Mouse (Mus musculus) erythroblast, embryonic 14.5 days (primary cell): ENCODE measurements around the gene Mapkbp1. TPM values are rescaled to one million over a fixed set of nuclear protein-coding genes. Genes with fewer than 3 reads are reported as not detected.

Experiments used
- H3K27me3 ChIP-seq: 2 replicates; pipeline ENCODE4 v1.6.1; 2012; ENCODE audit warnings: inconsistent platforms; ENCODE audit not compliant: control insufficient read depth
- H3K36me3 ChIP-seq: 2 replicates; pipeline ENCODE4 v1.6.1; 2012; ENCODE audit warnings: mild to moderate bottlenecking, inconsistent platforms; ENCODE audit not compliant: control insufficient read depth
- H3K4me1 ChIP-seq: 2 replicates; pipeline ENCODE4 v1.6.1; 2012; ENCODE audit warnings: inconsistent platforms; ENCODE audit not compliant: control insufficient read depth
- H3K4me3 ChIP-seq: replicated peaks from 2 replicates; pipeline ENCODE3; 2012; ENCODE audit warnings: moderate library complexity, mild to moderate bottlenecking, inconsistent platforms
- H3K9me3 ChIP-seq: 2 replicates; pipeline ENCODE4 v1.6.1; 2012; ENCODE audit warnings: low read length, inconsistent platforms, mixed read lengths; ENCODE audit not compliant: control insufficient read depth
- GATA1 ChIP-seq: IDR thresholded peaks from 2 replicates; pipeline ENCODE4 v1.6.1; 2012; ENCODE audit warnings: low read length, inconsistent platforms, mixed read lengths
- TAL1 ChIP-seq: IDR thresholded peaks from 3 replicates; pipeline ENCODE4 v1.6.1; 2012; ENCODE audit warnings: low read length, inconsistent platforms, mixed read lengths
- polyA plus RNA-seq: library from polyadenylated mRNA; stranded (reverse); fragments of >175 nt; gene quantifications from 2 replicates; pipeline ENCODE4 v1.2.3, GENCODE M21; 2012

Gene Mapkbp1
- polyA plus RNA-seq, 1 experiment, result 0.02 TPM

DNA sequence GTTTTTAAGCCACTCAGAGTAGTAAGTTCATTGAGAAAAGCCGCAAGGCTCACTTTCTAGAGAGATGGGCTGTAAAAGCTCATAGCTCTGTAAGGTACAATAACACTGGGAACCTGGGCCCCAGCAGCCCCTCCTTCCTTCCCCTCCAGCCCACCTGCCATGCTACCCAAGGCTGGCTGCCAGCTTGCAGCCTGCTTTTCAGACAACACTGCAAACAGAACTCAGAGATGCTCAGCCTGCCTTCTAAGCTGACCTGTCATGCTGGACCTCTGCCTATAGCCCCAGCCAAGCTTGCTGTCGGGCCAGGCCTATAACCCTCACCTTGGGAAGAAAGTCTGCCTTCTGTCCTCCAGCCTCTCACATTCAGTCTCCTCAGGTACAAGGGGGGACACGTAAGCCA lies 72.2 kb downstream of the Mapkbp1 start:
- Histone ChIP-seq H3K36me3 (peaks cover 13% of the 10 kb centered on the region), H3K27me3 (no peaks in the 10 kb centered on the region), H3K9me3 (no peaks in the 10 kb centered on the region), H3K4me1 (peaks cover 9% of the 10 kb centered on the region), H3K4me3 (no peak overlapping the region)
- no peak for TF ChIP-seq GATA1
- TF ChIP-seq TAL1, result no peak

DNA sequence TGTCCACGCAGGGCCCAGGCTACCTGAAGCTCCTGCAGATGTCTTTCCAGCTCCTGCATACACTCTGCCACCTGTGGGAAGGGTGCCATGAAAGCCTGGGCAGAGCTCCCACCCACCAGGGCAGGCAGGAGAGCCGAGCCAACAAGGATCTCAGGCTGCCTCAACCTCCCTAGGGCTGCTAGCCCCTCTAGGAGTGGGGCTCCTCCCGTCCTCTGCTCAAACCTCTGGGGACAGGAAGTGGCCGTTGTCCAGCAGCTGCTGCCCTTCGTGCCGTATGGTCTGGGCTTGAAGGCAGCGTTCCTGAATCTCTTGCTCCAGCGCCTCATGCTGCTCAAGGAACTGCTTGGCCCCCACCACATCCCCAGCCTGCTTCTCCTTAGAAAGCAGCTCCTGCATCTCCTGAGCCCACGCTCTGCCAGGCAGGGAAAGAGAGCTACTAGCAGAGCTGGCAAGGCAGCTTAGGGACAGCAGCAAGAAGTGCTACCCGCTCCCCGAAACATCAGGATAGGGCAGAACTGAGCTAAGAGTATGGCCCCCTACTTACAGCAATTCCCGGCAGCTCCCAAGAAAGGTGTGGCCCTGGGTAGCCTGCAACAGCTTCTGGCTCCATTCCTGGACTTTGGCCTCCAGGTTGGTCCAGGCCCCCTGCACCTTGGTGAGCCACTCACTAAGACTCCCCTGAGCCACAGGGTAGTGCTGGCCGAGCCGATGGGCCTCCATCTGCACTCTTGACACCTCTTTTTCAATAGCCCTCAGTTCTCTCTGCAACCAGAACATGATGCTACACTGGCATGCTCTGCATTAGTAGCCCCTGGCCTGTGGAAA lies 74.2 kb downstream of the Mapkbp1 start:
- Histone ChIP-seq H3K4me1 (peaks cover 9% of the 10 kb centered on the region), H3K27me3 (no peaks in the 10 kb centered on the region), H3K9me3 (no peaks in the 10 kb centered on the region), H3K4me3 (no peak overlapping the region), H3K36me3 (peaks cover 5% of the 10 kb centered on the region)
- no peak for TF ChIP-seq TAL1
- TF ChIP-seq GATA1, result no peak

DNA sequence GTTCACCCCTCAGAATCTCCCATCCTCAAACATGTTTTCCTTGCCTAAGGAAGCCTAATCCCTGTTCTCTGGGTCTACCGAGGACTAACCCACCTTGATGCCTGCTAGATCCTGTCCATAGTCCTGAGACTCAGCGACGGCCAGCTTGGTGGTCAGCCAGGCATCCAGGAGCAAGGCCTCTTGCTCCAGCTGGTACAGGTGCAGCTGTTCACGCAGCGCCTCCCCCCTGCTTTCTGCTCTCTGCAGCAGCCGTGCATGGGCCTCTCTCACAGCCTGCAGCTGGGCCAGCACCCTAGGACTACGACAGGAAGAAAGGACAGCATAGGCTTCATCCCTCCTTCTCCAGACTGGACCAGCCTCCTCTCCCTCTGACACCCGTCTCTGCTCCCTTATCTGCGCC lies 75.7 kb downstream of the Mapkbp1 start:
- no peaks in the 10 kb centered on the region for H3K9me3 ChIP-seq
- TF ChIP-seq GATA1, result no peak
- no peak for TF ChIP-seq TAL1
- H3K36me3 ChIP-seq, result no peaks in the 10 kb centered on the region
- H3K4me1 ChIP-seq, result peaks cover 9% of the 10 kb centered on the region
- no peaks in the 10 kb centered on the region for H3K27me3 ChIP-seq
- H3K4me3 ChIP-seq, result no peak overlapping the region

DNA sequence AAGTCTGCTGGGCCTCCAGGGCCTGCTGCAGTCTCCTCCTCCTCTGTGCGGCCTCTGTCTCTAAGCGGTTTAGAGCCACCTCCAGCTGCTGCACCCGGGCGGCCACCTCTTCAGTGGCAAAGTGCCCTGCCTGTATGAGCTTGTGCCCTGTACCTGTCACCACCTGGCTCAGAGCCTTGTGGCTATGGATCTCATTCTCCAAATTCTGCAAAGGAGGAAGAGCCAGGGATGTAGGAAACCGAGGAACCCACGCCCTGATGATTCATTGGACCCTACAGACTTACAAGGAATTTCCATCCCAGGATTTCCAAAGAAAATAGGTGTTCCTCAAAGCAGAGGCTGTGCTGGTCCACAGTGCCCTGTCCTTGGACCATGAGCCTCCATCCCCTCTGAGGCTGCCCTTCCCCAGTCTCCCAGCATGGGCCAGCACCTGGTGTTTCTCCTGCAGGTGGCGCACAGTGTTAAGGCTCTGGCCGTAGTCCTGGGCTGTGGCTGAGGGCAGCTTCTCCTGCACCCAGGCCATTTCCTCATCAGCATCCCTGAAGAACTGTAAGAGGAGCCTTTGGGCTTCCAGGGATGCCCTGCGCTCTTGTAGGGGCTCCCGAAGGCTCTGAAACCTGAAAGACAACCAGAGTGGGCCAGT lies 77.3 kb downstream of the Mapkbp1 start:
- TF ChIP-seq GATA1, result no peak
- TF ChIP-seq TAL1, result no peak
- Histone ChIP-seq H3K36me3 (no peaks in the 10 kb centered on the region), H3K4me3 (no peak overlapping the region), H3K4me1 (peaks cover under 1% of the 10 kb centered on the region; the same call in 1 of the 2 replicates), H3K9me3 (no peaks in the 10 kb centered on the region), H3K27me3 (no peaks in the 10 kb centered on the region)

DNA sequence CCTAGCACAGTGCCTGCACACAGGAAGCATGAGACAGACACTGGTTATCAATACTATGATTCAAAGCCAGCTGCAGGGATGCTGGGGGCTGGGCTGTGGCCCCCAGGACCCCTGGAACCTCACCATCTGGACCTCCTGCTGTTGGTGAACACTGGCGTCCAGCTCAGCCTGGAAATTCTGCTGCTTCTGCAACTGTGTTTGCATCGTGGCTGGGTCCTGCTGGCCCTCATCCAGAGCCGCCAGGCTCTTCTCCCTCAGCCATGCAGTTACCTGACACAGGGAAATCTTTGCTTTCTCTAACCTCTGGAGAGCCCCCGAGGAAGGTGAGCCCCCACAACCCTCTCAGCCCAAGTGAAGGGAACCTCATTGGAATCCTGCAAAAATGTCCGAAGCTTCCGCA lies 78.9 kb downstream of the Mapkbp1 start:
- TF ChIP-seq GATA1, result no peak
- TF ChIP-seq TAL1, result no peak
- H3K4me1 ChIP-seq, result no peaks in the 10 kb centered on the region
- no peaks in the 10 kb centered on the region for H3K9me3 ChIP-seq
- no peaks in the 10 kb centered on the region for H3K27me3 ChIP-seq
- no peaks in the 10 kb centered on the region for H3K36me3 ChIP-seq
- no peak overlapping the region for H3K4me3 ChIP-seq

DNA sequence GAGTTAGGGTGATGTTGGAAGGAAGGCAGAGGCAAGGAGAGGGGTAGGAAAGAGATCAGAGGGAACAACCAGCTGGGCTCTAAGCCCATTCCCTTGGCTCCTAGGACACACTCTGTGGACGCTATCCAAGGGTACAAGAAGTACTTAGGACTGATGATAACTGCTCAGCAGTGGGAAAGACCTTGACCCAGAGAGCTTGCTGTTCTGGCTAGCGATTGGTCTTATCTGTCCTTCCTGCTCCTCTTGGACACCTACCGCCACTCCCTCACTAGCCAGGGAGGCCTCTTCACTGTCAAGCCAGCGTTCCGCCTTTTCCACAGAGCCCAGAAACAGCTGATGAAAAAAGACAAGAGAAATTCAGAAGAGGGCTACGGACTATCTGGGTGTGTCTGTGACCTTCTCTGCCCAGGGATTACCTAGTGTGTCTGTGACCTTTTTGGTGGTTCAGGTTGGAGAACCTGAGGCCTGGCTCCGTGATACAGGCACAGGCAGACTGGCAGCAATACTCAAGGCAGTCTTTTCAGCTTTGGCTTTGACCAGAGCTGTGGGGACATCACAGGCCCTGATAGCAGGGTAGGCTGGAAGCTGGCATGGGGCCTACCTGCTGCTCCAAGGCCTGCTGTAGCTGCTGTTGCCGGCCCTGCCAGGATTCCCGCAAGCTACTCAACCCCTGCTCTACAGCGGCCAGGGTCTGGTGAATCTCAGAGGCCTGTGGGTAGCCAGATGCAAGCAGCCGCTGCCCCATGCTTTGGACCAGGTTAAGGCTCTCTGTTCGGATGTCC lies 82.5 kb downstream of the Mapkbp1 start:
- H3K27me3 ChIP-seq, result no peaks in the 10 kb centered on the region

DNA sequence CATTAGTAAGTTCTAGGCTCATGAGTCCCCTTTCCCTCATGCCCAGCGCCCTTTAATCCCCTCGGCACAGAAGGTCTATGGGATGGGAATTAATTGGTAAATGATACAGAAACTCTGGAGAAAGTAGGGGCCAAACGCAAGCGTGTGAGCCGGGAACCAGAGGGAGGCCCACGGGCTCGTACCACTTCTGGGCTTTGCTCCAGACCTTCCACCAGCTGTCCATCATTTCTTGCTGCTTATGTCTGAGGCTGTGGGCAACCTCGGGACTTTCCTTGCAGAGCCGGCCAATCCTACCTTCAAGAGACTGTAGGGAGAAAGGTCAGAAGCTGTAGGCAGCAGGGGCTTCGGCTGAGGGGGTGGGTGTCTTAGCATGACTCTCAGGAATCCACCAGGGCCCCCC lies 83.4 kb downstream of the Mapkbp1 start:
- TF ChIP-seq GATA1, result no peak
- TF ChIP-seq TAL1, result no peak
- H3K4me3 ChIP-seq, result no peak overlapping the region
- no peaks in the 10 kb centered on the region for H3K36me3 ChIP-seq
- H3K9me3 ChIP-seq, result no peaks in the 10 kb centered on the region
- H3K27me3 ChIP-seq, result no peaks in the 10 kb centered on the region
- H3K4me1 ChIP-seq, result no peaks in the 10 kb centered on the region

More for the DNA sequence above, 82.5 kb downstream of the Mapkbp1 start:
- TF ChIP-seq GATA1, result no peak
- TF ChIP-seq TAL1, result no peak
- Histone ChIP-seq H3K4me1 (no peaks in the 10 kb centered on the region), H3K9me3 (no peaks in the 10 kb centered on the region), H3K36me3 (no peaks in the 10 kb centered on the region), H3K4me3 (no peak overlapping the region)

DNA sequence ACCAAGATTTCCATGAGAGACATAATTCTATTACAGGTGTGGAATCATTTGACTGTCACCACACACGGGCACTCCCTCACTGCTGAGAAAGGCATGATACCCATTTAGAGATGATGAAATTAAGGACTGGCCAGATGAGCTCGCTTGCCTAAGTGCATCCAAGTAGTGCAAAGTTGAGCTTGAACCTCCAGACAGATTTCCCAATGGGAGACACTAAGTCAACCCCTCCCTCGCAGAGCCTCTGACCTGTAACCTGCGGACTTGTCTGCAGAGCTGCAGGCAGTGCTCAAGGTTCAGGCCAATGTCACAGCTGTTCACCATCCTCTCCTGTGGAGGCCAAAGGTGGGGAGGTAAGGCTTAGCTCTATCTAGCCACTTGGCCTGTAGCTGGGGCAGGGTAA lies 86.3 kb downstream of the Mapkbp1 start:
- H3K4me1 ChIP-seq, result no peaks in the 10 kb centered on the region
- no peak overlapping the region for H3K4me3 ChIP-seq
- no peaks in the 10 kb centered on the region for H3K36me3 ChIP-seq
- H3K9me3 ChIP-seq, result no peaks in the 10 kb centered on the region
- H3K27me3 ChIP-seq, result no peaks in the 10 kb centered on the region
- TF ChIP-seq TAL1 (no peak), GATA1 (no peak)

DNA sequence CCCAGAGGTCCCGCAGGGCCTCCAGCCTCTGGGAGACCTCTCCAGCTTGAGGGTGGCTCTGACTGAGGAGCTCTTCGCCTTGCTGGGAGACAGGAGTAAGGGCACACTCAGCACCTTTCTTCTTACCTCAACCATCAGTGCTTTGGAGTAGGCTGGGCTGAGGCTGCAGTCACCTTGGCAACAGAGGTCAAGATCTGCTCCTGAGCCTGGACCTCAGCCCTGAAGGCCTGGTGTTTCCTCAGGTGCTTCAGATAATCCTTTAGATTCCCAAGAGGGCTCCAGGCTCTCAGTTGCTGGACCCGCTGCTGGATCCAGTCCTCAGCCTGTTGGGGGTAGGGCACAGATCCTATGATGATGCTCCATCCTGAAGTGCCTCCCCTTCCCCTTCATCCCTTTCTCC lies 87.0 kb downstream of the Mapkbp1 start:
- Histone ChIP-seq H3K36me3 (no peaks in the 10 kb centered on the region), H3K9me3 (no peaks in the 10 kb centered on the region), H3K27me3 (no peaks in the 10 kb centered on the region), H3K4me3 (no peak overlapping the region), H3K4me1 (no peaks in the 10 kb centered on the region)
- TF ChIP-seq GATA1, result no peak
- TF ChIP-seq TAL1, result no peak
